Mouse (Mus musculus) thymus, adult 2 months (tissue): ENCODE results near the gene Colgalt1. TPM values are rescaled to one million over a fixed set of nuclear protein-coding genes. Genes with fewer than 3 reads are reported as not detected.

Source experiments
- DNase-seq: peaks from one replicate; pipeline ENCODE4 v3.0.0; 2021
- H3K27ac ChIP-seq: fragments of 200-500 bp; 2 replicates; pipeline ENCODE4 v1.5.1; 2012; ENCODE audit warnings: low read length, control low read depth; ENCODE audit not compliant: control insufficient read depth, insufficient read depth
- H3K27me3 ChIP-seq: fragments of 200-500 bp; 2 replicates; pipeline ENCODE4 v1.6.1; 2012; ENCODE audit warnings: mild to moderate bottlenecking, low read length, moderate library complexity, mixed read lengths; ENCODE audit not compliant: control insufficient read depth, insufficient read depth
- H3K36me3 ChIP-seq: fragments of 200-500 bp; 2 replicates; pipeline ENCODE4 v1.6.1; 2012; ENCODE audit warnings: mild to moderate bottlenecking, low read length, moderate library complexity; ENCODE audit not compliant: control insufficient read depth, insufficient read depth
- H3K4me1 ChIP-seq: fragments of 200-500 bp; replicated peaks from 2 replicates; pipeline ENCODE4 v1.6.1; 2012; ENCODE audit warnings: low read length; ENCODE audit not compliant: control insufficient read depth, insufficient read depth
- H3K4me3 ChIP-seq: fragments of 200-500 bp; 2 replicates; pipeline ENCODE4 v1.5.1; 2012; ENCODE audit warnings: mild to moderate bottlenecking, low read length, control low read depth, moderate library complexity; ENCODE audit not compliant: control insufficient read depth, insufficient read depth
- CTCF ChIP-seq: fragments of 200-500 bp; IDR thresholded peaks from 2 replicates; pipeline ENCODE4 v1.5.1; 2012; ENCODE audit warnings: mild to moderate bottlenecking, control low read depth, low read length, moderate library complexity, borderline replicate concordance; ENCODE audit not compliant: control insufficient read depth, poor library complexity, insufficient read depth; ENCODE audit errors: extremely low read depth
- POLR2A ChIP-seq: fragments of 200-500 bp; IDR thresholded peaks from 2 replicates; pipeline ENCODE4 v1.6.1; 2012; ENCODE audit warnings: mild to moderate bottlenecking, low read length, control low read depth, moderate library complexity; ENCODE audit not compliant: control insufficient read depth, poor library complexity, insufficient read depth; ENCODE audit errors: extremely low read depth
- WGBS: fragments of 180-500 bp; shearing (Covaris S2); methylation state at CpG from one replicate; pipeline ENCODE4 v1.1.7; 2018; 5-methylcytosine and 5-hydroxymethylcytosine counted together
- polyA plus RNA-seq: library from polyadenylated mRNA; depleted of rRNA; stranded (reverse); fragments of >200 nt; gene quantifications from 2 replicates; pipeline ENCODE4 v1.2.3, GENCODE M21; 2012

Gene Colgalt1
- polyA plus RNA-seq, 1 experiment: 134 TPM

- no peak for DNase-seq
- Histone ChIP-seq H3K4me3 (no peak overlapping the region), H3K27me3 (no peaks in the 10 kb centered on the region), H3K36me3 (no peaks in the 10 kb centered on the region), H3K4me1 (peaks cover 36% of the 10 kb centered on the region), H3K27ac (peak overlapping the region; percentile 31; the same call in 1 of the 2 replicates)
- TF ChIP-seq CTCF (no peak), POLR2A (no peak)
- 85% methylated on average over 6 of the region's 6 CpGs for WGBS
Measured at GRCm38 (mm10) chr8:71568941-71569340, 41.9 kb upstream of the Colgalt1 start.

DNA sequence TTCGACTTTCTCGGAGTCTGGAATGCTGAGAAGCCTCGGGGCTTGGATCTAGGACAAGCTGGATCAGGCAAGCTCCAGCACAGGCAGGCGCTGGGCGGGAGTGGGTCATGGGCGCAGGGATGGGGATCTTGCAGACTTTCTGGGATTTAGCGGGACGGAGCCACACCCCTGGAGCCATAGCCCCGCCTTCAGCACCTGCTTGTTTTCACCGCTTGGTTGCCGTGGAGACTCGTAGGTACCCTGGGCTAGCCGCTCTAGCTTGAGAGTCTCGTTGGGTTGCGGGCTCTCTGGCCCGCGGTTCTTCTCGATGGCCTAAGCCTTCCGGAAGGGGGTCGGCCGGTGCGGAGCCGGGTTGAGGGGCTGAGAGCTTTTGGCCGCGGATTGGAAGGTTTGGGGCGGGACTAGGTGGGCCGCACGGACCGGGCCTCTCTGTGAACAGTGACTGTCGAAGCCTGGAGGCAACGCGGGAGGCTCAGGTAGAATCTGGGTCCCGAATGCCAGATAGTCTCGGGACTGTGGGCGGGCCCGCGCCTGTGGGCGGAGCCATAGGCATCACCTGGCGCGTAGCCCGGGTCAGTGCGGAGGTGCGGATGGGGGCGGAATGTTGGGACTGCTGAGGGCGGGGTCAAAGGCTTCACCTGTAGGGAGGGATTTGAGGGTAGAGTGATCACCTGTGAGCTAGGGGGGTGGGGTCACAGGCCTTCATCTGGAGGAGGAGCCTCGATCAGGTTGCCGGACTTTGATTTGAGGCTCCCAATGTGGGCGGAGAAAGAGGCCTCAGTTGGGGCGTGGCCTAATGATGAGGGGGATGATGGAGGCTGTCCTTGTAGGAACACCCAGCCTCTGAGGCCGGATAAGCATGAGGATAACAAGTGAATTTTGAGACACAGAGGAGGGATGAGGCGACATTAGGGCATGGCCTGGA lies 41.2 kb upstream of the Colgalt1 start:
- 8% methylated on average over 51 of the region's 51 CpGs for WGBS
- Histone ChIP-seq H3K27me3 (no peaks in the 10 kb centered on the region), H3K4me3 (peak overlapping the region; percentile 55), H3K27ac (peak overlapping the region; percentile 31; the same call in 1 of the 2 replicates), H3K4me1 (peaks cover 39% of the 10 kb centered on the region), H3K36me3 (no peaks in the 10 kb centered on the region)
- peak; percentile 60 for DNase-seq
- TF ChIP-seq CTCF (no peak), POLR2A (no peak)

GRCm38 (mm10) chr8:71570291-71570954 lies 40.4 kb upstream of the Colgalt1 start:
- Histone ChIP-seq H3K4me3 (peak overlapping the region; percentile 55), H3K27ac (peak overlapping the region; percentile 9; the same call in 1 of the 2 replicates), H3K4me1 (peaks cover 39% of the 10 kb centered on the region), H3K36me3 (no peaks in the 10 kb centered on the region), H3K27me3 (no peaks in the 10 kb centered on the region)
- DNase-seq: peak; percentile 85
- TF ChIP-seq CTCF (no peak), POLR2A (no peak)
- under 1% methylated on average over 41 of the region's 41 CpGs for WGBS

DNA sequence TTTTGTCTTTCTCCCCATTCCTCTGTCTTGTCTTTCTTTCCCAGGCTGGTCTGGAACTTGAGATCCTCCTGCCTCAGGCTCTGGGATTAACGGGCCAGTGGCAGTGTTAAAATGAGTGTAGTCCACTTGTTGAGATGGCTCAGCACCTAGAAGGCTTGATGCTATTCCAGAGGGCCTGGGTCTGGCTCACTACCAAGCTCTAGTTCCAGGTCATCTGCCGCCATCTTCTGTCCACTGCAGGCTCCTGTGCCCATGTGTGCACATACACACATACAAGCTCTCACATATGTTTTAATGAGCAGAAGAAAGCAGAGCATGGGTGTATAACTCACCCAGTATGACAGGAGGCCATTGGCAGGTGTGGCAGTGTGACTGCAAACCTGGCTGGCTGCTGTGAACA lies 38.7 kb upstream of the Colgalt1 start:
- TF ChIP-seq POLR2A: no peak
- TF ChIP-seq CTCF: no peak
- no peaks in the 10 kb centered on the region for H3K36me3 ChIP-seq
- H3K27ac ChIP-seq: no peak overlapping the region
- no peak for DNase-seq
- H3K4me3 ChIP-seq: no peak overlapping the region
- no peaks in the 10 kb centered on the region for H3K27me3 ChIP-seq
- 95% methylated on average over 2 of the region's 2 CpGs for WGBS
- peaks cover 39% of the 10 kb centered on the region for H3K4me1 ChIP-seq

GRCm38 (mm10) chr8:71572847-71573633 lies 37.8 kb upstream of the Colgalt1 start:
- WGBS: 91% methylated on average over 9 of the region's 9 CpGs
- H3K4me3 ChIP-seq: no peak overlapping the region
- H3K27ac ChIP-seq: no peak overlapping the region
- TF ChIP-seq CTCF (no peak), POLR2A (no peak)
- peaks cover 37% of the 10 kb centered on the region for H3K4me1 ChIP-seq
- H3K27me3 ChIP-seq: no peaks in the 10 kb centered on the region
- H3K36me3 ChIP-seq: no peaks in the 10 kb centered on the region
- DNase-seq: no peak

GRCm38 (mm10) chr8:71574426-71574825 lies 36.4 kb upstream of the Colgalt1 start:
- Histone ChIP-seq H3K4me3 (no peak overlapping the region), H3K4me1 (peaks cover 30% of the 10 kb centered on the region), H3K27me3 (no peaks in the 10 kb centered on the region), H3K27ac (no peak overlapping the region), H3K36me3 (no peaks in the 10 kb centered on the region)
- DNase-seq: no peak
- TF ChIP-seq POLR2A (no peak), CTCF (no peak)
- 88% methylated on average over 7 of the region's 7 CpGs for WGBS
